Mouse (Mus musculus) kidney, postnatal 4 days (tissue): ENCODE measurements around the gene Ndufa1.
"Not testable (repeated sequence)": the region's sequence is repeated elsewhere in the genome, so short reads cannot be mapped to it uniquely, and the experiment has no call there.

ENCODE experiments used
- DNase-seq, 2 experiments: peaks; one replicate each; pipeline ENCODE4 v3.0.0; 2021; ENCODE audit warnings: mixed read lengths in 2 of 2

Gene Ndufa1

DNA sequence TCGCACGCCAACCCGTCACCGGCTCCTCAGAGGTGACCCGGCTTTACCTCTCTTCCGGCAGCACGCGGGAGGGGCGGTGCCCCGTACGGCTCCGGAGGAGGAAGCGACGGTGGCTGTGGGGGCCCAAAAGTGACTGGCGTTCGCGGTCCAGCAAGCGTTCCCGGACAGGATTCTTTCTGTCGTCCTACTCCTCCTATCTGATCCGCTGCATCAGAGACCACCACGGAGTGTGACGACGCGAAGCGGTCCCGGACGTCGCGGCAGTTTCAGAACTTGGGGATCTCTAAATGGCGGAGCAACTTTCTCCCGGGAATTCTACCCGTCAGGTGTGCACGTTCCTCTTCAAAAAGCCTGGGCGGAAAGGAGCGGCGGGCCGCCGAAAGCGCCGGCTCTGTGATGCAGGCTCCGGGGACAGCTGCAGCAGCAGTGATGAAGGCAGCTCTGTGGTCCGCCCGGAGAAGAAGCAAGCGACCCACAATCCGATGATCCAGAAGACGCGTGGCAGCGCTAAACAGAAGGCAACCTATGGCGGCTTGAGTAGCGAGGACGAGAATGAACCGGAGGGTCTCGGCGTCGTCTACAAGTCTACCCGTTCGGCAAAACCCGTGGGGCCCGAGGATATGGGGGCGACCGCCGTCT is at the start of gene Ndufa1, which contains the start of gene Rnf113a1:
Gene Ndufa1, minus strand, starts transcription at position 59 of the 639 bp plus-strand sequence.
Gene Rnf113a1, plus strand, starts transcription at position 141 of the 639 bp plus-strand sequence.
- DNase-seq: peak; percentile 88 to 92

DNA sequence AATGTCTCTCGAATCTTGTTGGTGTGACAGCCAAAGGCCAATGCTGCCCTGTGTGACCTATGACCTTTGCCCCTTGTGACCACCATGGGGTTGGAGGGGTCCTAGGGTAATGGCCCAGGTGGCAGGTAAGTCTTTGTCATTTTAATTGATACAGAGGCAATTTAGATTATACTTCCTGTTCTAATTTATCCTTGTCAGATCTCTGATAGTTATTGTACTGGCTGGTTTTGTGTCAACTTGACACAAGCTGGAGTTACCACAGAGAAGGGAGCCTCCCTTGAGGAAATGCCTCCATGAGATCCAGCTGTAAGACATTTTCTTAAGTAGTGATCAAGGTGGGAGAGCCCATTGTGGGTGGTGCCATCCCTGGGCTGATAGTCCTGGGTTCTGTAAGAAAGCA is 31.2 kb upstream of the Ndufa1 start, which contains the start of gene Rhox1:
Gene Rhox1, minus strand, starts transcription at position 101 of the 400 bp plus-strand sequence.
- DNase-seq: not testable (repeated sequence)

DNA sequence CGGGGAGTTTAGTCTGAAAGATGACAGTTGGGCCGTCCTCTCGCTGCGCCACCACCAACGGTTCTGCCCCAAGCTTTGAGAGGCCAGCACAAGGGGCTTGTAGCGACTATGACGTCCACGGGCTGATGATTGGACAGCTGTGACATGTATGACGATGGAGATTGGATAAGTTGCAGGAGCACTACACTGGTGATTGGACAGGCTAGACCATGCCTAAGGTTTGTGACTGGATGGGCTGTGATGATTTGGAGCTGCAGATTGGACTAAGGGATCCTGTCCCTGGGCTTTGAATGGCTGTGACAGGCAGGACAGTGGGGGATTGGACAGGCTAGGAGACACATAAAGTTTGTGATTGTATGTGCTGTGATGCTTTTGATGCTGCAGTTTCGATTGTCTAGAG is 20.0 kb upstream of the Ndufa1 start, which contains the start of gene Gm9:
Gene Gm9, minus strand, starts transcription at position 101 of the 400 bp plus-strand sequence.
- no peak for DNase-seq

DNA sequence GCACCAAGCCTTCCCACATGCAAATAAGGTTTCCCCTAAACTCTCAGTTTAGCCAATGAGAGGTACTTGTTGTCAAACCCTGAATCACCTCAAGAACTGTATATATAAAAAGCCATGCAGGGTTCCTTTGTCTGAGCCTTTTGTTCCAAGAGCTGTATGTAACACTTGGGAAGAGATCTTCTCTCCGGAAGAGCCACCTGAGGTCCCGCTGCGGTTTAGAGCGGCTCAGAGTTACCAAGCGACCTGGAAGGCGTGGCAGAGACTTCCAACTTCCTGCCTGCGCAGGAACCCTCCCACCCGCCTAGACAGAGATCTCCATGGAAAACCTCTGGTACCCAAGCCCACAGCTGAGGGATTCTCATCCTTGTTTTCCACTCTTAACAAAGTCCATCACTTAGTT is 7.7 kb upstream of the Ndufa1 start:
- DNase-seq: no peak

DNA sequence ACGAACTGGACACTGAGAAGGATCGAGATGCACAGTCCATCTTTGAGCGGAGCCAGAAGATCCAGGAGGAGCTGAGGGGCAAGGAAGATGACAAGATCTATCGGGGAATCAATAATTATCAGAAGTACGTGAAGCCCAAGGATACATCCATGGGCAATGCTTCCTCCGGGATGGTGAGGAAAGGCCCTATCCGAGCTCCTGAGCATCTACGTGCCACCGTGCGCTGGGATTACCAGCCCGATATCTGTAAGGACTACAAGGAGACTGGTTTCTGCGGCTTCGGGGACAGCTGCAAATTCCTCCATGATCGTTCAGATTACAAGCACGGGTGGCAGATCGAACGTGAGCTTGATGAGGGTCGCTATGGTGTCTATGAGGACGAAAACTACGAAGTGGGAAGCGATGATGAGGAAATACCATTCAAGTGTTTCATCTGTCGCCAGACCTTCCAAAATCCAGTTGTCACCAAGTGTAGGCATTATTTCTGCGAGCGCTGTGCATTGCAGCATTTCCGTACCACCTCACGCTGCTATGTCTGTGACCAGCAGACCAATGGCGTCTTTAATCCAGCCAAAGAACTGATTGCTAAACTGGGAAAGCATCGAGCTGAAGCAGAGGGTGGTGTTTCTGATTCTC is 899 bp upstream of the Ndufa1 start:
- DNase-seq: peak; percentile 5 to 11

DNA sequence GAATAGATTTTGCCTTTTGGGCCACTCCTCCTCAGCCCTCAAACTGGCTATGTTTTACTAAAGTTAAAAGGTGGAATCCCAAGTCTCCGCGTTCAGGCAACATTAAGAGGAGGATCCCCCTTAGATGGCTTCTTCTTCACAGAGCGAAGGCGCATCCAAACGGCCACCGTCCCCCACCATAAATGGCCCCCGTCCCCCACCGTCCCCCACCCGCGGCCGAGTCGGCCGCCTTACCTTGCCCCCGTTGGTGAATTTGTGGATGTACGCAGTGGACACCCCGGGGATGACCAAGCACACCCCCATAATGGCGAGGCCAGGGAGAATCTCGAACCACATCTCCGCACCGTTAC is 233 bp downstream of the Ndufa1 start:
- DNase-seq: no peak

DNA sequence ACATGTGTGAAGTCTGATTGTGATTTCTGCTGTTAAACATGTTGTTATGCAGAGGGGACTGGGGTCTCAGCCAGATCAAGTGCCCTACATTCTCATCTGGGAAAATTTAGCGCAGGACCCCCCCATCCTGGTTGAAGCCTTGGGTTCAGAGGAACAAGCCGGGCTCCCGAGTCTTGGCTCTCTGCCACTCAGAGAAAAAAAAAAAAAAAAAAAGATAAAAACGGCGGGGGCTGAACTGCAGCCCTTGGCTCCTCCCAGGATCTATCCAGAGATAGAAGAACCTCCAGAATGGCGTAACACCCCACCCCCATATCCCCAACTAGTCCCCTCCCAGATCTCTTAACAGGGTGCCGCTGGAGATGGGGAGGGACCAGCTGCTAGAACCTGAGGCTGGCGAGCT is 6.6 kb downstream of the Ndufa1 start:
- DNase-seq: not testable (repeated sequence)

DNA sequence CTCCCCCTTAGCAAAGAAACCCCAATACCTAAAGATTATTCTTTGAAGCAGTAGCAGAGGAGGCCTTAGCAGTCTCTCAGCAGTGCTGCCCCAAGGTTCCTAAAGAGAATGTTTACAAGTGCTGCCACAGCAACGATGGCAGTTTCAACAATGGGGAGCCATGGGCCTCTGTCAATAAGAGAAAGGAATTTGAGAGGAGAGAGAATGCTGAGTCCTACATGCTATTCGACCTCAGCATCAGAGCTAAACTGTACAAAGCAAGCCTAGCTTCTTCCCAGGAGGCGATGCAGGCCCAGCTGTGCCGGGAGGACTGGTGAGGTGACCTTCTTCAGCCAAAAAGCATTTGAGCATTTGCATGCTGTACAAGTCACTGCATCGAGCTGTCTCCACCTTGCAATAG is 22.2 kb downstream of the Ndufa1 start, which contains the start of gene Akap14:
Gene Akap14, minus strand, starts transcription at position 101 of the 400 bp plus-strand sequence.
- no peak for DNase-seq

DNA sequence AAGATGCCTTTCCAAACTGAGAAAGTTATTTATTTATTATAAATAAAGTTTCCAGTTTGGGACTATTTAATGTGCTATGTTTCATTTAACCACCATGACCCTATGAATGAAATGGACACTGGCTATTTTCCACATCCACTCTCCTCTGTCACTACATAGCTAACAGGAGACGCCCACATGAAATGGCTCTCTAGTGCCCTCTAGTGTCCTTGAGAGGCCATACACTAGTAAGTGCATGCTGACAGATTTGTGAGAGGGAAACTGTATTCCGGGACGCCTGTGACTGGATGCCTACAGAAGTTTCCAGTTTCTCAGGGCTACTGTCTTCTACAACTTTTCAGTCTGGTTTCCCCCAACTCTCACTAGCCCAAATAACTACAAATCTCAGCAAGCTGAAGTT is 23.9 kb downstream of the Ndufa1 start:
- peak; percentile 25 to 49 for DNase-seq

DNA sequence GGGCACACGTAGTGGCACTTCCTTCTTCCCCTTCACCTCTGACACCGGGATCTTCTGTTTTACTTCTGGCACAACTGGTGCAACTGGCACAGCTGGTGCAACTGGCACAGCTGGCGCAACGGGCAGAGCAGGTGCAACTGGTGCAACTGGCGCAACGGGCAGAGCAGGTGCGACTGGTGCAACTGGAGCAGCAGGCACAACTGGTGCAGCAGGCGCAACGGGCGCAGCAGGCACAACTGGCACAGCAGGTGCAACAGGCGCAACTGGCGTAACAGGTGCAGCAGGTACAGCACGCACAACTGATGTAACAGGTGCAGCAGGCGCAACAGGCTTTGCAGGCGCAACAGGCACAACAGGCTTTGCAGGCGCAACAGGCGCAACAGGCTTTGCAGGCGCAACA is 27.8 kb downstream of the Ndufa1 start:
- no peak for DNase-seq

DNA sequence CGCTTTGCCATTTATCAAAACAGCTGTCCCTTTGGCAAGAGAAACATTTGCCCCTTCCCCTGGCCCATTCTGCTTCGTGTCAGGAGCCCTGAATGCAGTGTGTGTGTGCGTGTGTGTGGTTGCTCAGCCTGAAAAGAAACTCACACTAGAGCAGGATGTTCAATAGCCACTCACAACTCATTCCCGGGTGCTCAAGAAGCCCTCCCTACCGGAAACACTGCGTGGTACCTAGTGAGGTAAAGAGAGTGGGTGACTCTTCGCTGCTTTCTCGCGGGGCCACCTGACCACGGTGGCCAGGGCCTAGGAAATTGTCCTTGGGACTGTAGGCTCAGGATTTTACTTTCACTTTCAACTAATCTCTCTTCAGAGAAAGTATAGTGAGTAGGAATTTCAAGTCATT is 29.8 kb downstream of the Ndufa1 start:
- no peak for DNase-seq

DNA sequence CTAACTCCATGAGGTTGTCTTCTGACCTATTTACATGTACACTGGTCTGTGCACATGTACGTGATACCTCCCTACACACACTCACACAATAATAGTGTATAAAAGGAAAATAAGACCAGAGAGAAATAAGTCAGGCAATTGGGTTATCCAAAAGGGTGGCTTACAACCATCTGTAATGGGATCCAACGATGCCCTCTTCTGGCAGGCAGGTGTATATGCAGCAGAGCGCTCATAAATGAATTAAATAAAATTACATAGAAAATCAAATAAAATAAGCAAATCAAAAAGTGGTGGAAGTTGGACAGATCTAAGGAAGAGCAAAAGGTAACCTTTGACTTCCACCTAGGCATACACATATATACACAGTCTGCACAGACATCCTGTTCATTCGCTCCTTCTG is 33.1 kb downstream of the Ndufa1 start:
- peak in 1 of 2 experiments; percentile 4 for DNase-seq

DNA sequence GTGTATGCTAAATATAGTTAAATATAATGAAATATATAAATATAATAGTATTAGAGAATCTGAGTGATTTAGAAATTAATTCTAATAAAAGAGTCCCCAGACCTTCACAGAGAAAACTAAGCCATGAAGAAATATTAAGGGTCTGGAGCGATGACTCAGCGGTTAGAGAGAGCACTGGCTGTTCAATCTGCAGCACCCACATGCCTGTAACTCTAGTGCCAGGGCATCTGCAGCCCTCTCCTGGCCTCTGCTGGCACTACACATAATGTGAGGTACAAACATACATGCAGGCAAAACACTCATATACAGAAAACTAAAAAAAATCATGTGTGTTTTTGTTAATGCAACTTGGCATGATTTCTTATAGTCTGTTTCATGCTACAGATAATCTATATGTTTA is 46.0 kb downstream of the Ndufa1 start:
- DNase-seq: peak; percentile 27 to 33

DNA sequence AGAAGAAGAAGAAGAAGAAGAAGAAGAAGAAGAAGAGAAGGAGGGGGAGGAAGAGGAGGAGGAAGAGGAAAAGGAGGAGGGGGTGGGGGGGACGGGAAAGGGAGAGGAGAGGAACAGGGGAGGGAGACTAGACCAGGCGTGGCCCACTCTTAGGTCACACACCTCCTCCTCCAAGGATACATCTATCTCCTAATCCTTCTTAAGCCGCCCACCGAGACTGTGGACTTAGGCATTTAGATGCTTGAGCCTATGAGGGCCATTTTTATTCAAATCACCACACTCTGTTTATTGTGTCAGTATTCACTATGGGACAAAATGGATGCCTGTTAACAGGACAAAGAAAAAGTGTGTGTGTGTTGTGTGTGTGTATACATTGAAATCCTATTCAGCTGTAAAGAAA is 46.5 kb downstream of the Ndufa1 start:
- not testable (repeated sequence) for DNase-seq

DNA sequence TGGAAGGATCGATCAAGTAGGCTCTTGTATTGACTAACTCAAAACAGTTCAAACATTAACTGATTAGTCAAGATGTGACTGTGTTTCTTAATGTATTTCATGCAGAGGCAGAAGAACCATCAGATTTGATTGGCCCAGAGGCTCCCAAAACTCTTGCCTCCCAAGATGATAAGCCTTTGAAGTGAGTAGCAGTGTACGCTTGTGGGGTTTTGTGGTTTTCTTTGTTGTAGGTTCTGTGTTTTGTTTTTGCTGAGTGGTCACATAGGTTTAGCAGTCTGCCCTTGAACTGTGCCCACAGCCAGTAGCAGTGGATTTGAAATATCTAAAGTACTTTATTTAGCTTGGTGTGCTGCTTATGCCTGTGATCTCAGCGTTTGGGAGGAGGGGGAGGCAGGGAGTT is 49.2 kb downstream of the Ndufa1 start:
- DNase-seq: no peak
